Mouse (Mus musculus) small intestine, adult 2 months (tissue): Measurements from ENCODE around the gene Kyat3. TPM values are rescaled to one million over a fixed set of nuclear protein-coding genes. Genes with fewer than 3 reads are reported as not detected.

ENCODE experiments used
- H3K27ac ChIP-seq: fragments of 200-500 bp; 2 replicates; pipeline ENCODE4 v1.5.1; 2012; ENCODE audit warnings: low read depth, low read length, control low read depth, inconsistent platforms; ENCODE audit not compliant: insufficient read depth
- H3K27me3 ChIP-seq: fragments of 200-500 bp; 2 replicates; pipeline ENCODE4 v1.6.1; 2012; ENCODE audit warnings: mild to moderate bottlenecking, moderate library complexity, low read length, inconsistent platforms; ENCODE audit not compliant: control insufficient read depth, insufficient read depth
- H3K36me3 ChIP-seq: fragments of 200-500 bp; 2 replicates; pipeline ENCODE4 v1.6.1; 2012; ENCODE audit warnings: mild to moderate bottlenecking, low read length, control low read depth, inconsistent platforms; ENCODE audit not compliant: control insufficient read depth, insufficient read depth
- H3K4me1 ChIP-seq: fragments of 200-500 bp; 2 replicates; pipeline ENCODE4 v1.6.1; 2012; ENCODE audit warnings: low read length, inconsistent platforms, mixed read lengths; ENCODE audit not compliant: control insufficient read depth, insufficient read depth, insufficient read length
- H3K4me3 ChIP-seq: fragments of 200-500 bp; 2 replicates; pipeline ENCODE4 v1.5.1; 2012; ENCODE audit warnings: low read depth, mild to moderate bottlenecking, control low read depth, inconsistent platforms, low read length, moderate library complexity
- CTCF ChIP-seq: fragments of 200-500 bp; IDR thresholded peaks from 2 replicates; pipeline ENCODE4 v1.5.1; 2012; ENCODE audit warnings: low read depth, mild to moderate bottlenecking, control low read depth, inconsistent platforms, low read length, moderate library complexity, mixed read lengths; ENCODE audit not compliant: insufficient replicate concordance, insufficient read length; ENCODE audit errors: extremely low read depth
- POLR2A ChIP-seq: fragments of 200-500 bp; IDR thresholded peaks from 2 replicates; pipeline ENCODE4 v1.6.1; 2012; ENCODE audit warnings: low read depth, mild to moderate bottlenecking, control low read depth, inconsistent platforms, low read length, moderate library complexity
- WGBS: fragments of 180-500 bp; shearing (Covaris S2); methylation state at CpG from one replicate; pipeline ENCODE4 v1.1.7; 2018; 5-methylcytosine and 5-hydroxymethylcytosine counted together
- polyA plus RNA-seq: library from polyadenylated mRNA; depleted of rRNA; stranded (reverse); fragments of >200 nt; gene quantifications from 2 replicates; pipeline ENCODE4 v1.2.3, GENCODE M21; 2012

Kyat3 gene
- polyA plus RNA-seq, 1 experiment, result 0.52 TPM

- H3K36me3 ChIP-seq, result no peaks in the 10 kb centered on the region
These were observed 24.6 kb downstream of the Kyat3 start for GRCm38 (mm10) chr3:142725481-142725880.

DNA sequence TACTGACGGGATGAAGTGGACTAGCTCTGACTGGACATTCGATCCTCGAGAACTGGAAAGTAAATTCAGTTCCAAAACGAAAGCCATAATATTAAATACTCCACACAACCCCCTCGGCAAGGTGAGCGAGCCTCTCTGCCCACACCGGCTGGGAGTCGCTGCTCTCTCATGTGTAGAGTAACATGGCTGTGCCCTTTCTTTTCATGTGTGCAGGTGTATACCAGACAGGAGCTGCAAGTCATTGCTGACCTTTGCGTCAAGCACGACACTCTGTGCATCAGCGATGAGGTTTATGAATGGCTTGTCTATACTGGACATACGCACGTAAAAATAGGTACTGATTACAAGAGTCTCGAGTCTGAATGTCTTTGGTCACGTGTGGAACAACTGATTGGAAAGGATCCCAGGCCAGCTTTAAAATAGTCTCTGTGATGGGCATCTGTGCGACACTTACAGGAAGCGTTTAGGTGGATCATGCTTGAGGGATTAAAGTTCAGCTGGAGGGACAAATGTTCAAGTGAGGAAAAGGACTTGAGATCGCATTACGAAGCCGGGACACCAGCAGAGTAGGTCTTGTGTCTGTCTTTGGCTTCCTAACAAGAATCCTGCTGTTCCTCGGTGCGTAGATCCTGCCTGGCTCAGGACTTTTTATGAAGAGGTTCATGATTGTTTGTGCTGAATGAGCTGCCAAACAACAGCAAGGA is 25.3 kb downstream of the Kyat3 start:
- 85% methylated on average over 22 of the region's 22 CpGs for whole genome bisulfite sequencing
- no peak for TF ChIP-seq CTCF
- no peak for TF ChIP-seq POLR2A
- no peaks in the 10 kb centered on the region for H3K4me1 ChIP-seq
- no peak overlapping the region for H3K27ac ChIP-seq
- H3K4me3 ChIP-seq, result no peak overlapping the region
- no peaks in the 10 kb centered on the region for H3K27me3 ChIP-seq
- H3K36me3 ChIP-seq, result no peaks in the 10 kb centered on the region

More at GRCm38 (mm10) chr3:142725481-142725880, 24.6 kb downstream of the Kyat3 start:
- TF ChIP-seq POLR2A (no peak), CTCF (no peak)
- Histone ChIP-seq H3K27ac (no peak overlapping the region), H3K27me3 (no peaks in the 10 kb centered on the region), H3K4me1 (no peaks in the 10 kb centered on the region), H3K4me3 (no peak overlapping the region)
- 39% methylated on average over 2 of the region's 2 CpGs for WGBS

GRCm38 (mm10) chr3:142734291-142734690 is 33.4 kb downstream of the Kyat3 start:
- no peak overlapping the region for H3K4me3 ChIP-seq
- WGBS, result 71% methylated on average over 12 of the region's 12 CpGs
- H3K27ac ChIP-seq, result no peak overlapping the region
- no peaks in the 10 kb centered on the region; the same call in 1 of the 2 replicates for H3K36me3 ChIP-seq
- TF ChIP-seq CTCF (no peak), POLR2A (no peak)
- no peaks in the 10 kb centered on the region for H3K27me3 ChIP-seq
- H3K4me1 ChIP-seq, result no peaks in the 10 kb centered on the region

DNA sequence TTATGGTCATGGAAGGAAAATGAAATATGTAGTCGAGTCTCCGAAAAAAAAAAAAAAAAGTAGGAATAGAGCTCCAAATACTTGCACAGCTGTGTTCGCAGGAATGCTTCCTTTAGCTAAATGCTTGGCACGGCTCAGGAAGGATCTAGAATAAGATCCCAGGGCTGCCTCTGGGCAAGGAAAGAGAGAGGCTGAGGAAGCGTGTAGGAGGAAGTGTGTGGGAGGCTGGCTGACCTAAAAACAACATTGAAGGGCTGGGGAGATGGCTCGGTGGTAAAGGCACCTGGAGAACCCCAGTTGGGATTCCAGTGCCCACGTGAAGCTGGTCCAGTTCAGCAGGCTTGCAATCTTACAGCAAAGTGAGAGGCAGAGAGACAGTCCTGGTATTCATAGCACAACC is 40.0 kb downstream of the Kyat3 start:
- 69% methylated on average over 7 of the region's 7 CpGs for WGBS
- Histone ChIP-seq H3K4me3 (no peak overlapping the region), H3K27me3 (no peaks in the 10 kb centered on the region), H3K4me1 (peaks cover 11% of the 10 kb centered on the region; the same call in 1 of the 2 replicates), H3K27ac (no peak overlapping the region), H3K36me3 (no peaks in the 10 kb centered on the region; the same call in 1 of the 2 replicates)
- TF ChIP-seq POLR2A (no peak), CTCF (no peak)

DNA sequence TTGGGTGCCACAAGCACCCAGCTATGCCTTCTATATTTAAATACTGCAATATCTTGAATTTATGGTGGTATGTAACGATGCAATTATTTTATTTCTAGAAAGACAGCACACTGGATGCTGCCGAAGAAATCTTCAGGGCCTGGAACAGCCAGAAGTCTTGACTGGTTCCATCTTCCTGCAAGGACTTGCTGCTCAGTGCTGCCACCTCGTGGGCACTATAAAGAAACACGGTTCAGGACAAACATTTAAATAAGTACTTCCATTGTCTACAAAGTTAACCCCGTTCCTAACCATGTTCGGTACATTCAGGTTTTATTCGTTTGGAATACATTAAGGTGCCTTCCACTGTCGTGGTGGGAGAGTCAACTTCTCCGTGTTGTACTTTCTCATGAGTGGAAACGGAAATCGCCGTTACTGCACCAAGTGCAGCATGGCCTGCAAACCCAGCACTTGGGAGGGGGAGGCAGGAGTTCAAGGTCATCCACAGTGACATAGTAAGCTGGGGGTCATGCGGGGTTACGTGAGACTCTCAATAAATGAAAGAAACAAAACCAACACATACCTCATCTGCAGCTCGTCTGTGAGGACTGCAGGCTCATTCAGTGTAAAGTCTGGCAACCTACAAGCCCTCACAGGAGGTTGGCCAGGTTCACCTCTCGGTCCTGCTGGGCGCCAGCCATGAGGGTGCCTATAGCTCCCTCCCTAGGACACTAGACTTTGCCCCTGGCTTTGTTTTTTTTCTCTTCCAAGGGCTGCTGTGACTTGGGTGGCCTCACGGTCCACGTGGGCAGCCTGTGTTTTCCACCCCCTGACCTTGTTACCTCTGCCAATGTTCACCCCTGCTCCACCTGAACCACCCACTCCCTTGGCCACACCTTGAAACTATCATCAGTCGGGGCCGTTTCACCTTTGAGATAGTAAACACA is 43.4 kb downstream of the Kyat3 start:
- peaks cover 21% of the 10 kb centered on the region for H3K4me1 ChIP-seq
- H3K36me3 ChIP-seq, result no peaks in the 10 kb centered on the region
- no peaks in the 10 kb centered on the region for H3K27me3 ChIP-seq
- TF ChIP-seq POLR2A, result no peak
- TF ChIP-seq CTCF, result peak; percentile 72; the same call in 1 of the 2 replicates
- H3K4me3 ChIP-seq, result peak overlapping the region; percentile 1; the same call in 1 of the 2 replicates
- H3K27ac ChIP-seq, result peak overlapping the region; percentile 94
- WGBS, result 42% methylated on average over 21 of the region's 21 CpGs

GRCm38 (mm10) chr3:142745076-142745475 is 44.2 kb downstream of the Kyat3 start:
- WGBS, result 65% methylated on average over 2 of the region's 2 CpGs
- TF ChIP-seq CTCF, result no peak
- no peak for TF ChIP-seq POLR2A

DNA sequence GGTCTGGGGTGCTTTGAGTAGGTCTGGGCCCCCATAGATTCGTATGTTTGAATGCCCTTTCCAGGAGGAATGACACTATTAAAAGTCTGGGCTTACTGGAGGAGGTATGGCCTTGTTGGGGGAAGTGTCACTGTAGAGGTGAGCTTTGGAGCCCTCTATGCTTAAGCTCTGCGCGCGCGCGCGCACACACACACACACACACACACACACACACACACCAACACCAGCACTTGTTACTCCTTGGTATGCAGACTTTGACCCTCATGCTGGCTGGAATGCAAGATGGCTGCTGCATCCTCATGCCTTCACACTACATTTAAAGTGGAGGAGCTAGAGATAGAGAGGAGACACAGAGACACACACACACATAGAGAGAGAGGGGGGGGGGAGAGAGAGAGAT is 46.8 kb downstream of the Kyat3 start:
- Histone ChIP-seq H3K4me1 (peaks cover 25% of the 10 kb centered on the region), H3K27me3 (no peaks in the 10 kb centered on the region), H3K27ac (no peak overlapping the region), H3K36me3 (no peaks in the 10 kb centered on the region), H3K4me3 (no peak overlapping the region)
- TF ChIP-seq CTCF (no peak), POLR2A (no peak)
- WGBS, result 96% methylated on average over 7 of the region's 7 CpGs

More at GRCm38 (mm10) chr3:142745076-142745475, 44.2 kb downstream of the Kyat3 start:
- H3K4me1 ChIP-seq, result peaks cover 22% of the 10 kb centered on the region
- no peaks in the 10 kb centered on the region for H3K27me3 ChIP-seq
- no peaks in the 10 kb centered on the region for H3K36me3 ChIP-seq
- H3K4me3 ChIP-seq, result no peak overlapping the region
- H3K27ac ChIP-seq, result peak overlapping the region; percentile 94
